Mouse (Mus musculus): ENCODE results near the gene Tgif2. TPM values are rescaled to one million over a fixed set of nuclear protein-coding genes. Genes with fewer than 3 reads are reported as not detected.
"Not testable (repeated sequence)": the region's sequence is repeated elsewhere in the genome, so short reads cannot be mapped to it uniquely, and the experiment has no call there.

Gene Tgif2
- polyA plus RNA-seq, 1 experiment: not detected

- peaks cover 2% of the 10 kb centered on the region; the same call in 1 of the 2 replicates for H3K4me1 ChIP-seq (ENCODE audit: control insufficient read depth, insufficient read depth, low read length)
These were observed 61.5 kb downstream of the Tgif2 start for GRCm38 (mm10) chr2:156901344-156901743.

GRCm38 (mm10) chr2:156901883-156902282 lies 62.1 kb downstream of the Tgif2 start:
- H3K27ac ChIP-seq (ENCODE audit: insufficient read depth, low read depth, low read length): no peak overlapping the region
- H3K4me3 ChIP-seq (ENCODE audit: insufficient read depth, low read length): no peak overlapping the region
- no peaks in the 10 kb centered on the region for H3K4me1 ChIP-seq (ENCODE audit: control insufficient read depth, insufficient read depth, low read length)
- no peak for TF ChIP-seq CTCF (IDR thresholded peaks at IDR 0.05; ENCODE audit: low read depth, low read length)
- TF ChIP-seq POLR2A (IDR thresholded peaks at IDR 0.05; ENCODE audit: borderline replicate concordance, low read depth, low read length): no peak

More at GRCm38 (mm10) chr2:156901344-156901743, 61.5 kb downstream of the Tgif2 start:
- TF ChIP-seq POLR2A (IDR thresholded peaks at IDR 0.05; ENCODE audit: borderline replicate concordance, low read depth, low read length): no peak
- no peak for TF ChIP-seq CTCF (IDR thresholded peaks at IDR 0.05; ENCODE audit: low read depth, low read length)
- Histone ChIP-seq H3K4me3 (ENCODE audit: insufficient read depth, low read length) (no peak overlapping the region), H3K27ac (ENCODE audit: insufficient read depth, low read depth, low read length) (no peak overlapping the region)

- H3K4me3 ChIP-seq (ENCODE audit: insufficient read depth, low read length); H3K4me1 ChIP-seq (ENCODE audit: control insufficient read depth, insufficient read depth, low read length); H3K27ac ChIP-seq (ENCODE audit: insufficient read depth, low read depth, low read length): not testable (repeated sequence)
These were observed 62.6 kb downstream of the Tgif2 start for GRCm38 (mm10) chr2:156902411-156902810.

DNA sequence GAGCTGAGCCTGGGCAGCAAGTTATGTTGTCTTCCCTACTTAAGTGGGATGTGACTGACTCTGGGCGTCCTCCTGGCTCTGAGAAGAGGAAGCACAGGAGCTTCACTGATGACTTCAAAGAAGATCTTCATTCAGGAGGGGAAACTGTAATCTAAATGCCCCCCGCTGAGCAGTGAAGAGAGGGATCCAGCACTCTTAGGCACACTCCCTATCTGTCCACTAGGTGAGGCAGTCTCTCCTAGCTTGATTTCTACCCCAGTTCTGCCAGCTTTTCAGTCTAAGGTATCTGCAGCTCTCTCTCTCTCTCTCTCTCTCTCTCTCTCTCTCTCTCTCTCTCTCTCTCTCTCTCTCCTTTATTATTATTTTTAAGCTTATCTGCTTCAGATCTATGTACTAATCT lies 63.6 kb downstream of the Tgif2 start:
- H3K4me3 ChIP-seq (ENCODE audit: insufficient read depth, low read length): no peak overlapping the region
- no peaks in the 10 kb centered on the region for H3K4me1 ChIP-seq (ENCODE audit: control insufficient read depth, insufficient read depth, low read length)
- H3K27ac ChIP-seq (ENCODE audit: insufficient read depth, low read depth, low read length): no peak overlapping the region
- TF ChIP-seq POLR2A (IDR thresholded peaks at IDR 0.05; ENCODE audit: borderline replicate concordance, low read depth, low read length) (no peak), CTCF (IDR thresholded peaks at IDR 0.05; ENCODE audit: low read depth, low read length) (no peak)

Other genes starting within 250 kb of the Tgif2 start
- 66.7 and 72.1 TPM in 2 replicates for gene Dlgap4, start 226.3 kb upstream of the Tgif2 start, polyA plus RNA-seq (2012; ENCODE audit: insufficient read depth, insufficient read length, missing spikeins)
- 5.1 and 7.6 TPM in 2 replicates for gene Myl9, start 64.6 kb upstream of the Tgif2 start, polyA plus RNA-seq (2012; ENCODE audit: insufficient read depth, insufficient read length, missing spikeins)
- 6.4 and 7.1 TPM in 2 replicates for gene 4930518I15Rik, start 17.9 kb downstream of the Tgif2 start, polyA plus RNA-seq (2012; ENCODE audit: insufficient read depth, insufficient read length, missing spikeins)
- gene Rab5if, start 23.1 kb downstream of the Tgif2 start, polyA plus RNA-seq (2012; ENCODE audit: insufficient read depth, insufficient read length, missing spikeins): 162 and 175 TPM in 2 replicates
- gene Sla2, start 47.2 kb downstream of the Tgif2 start, polyA plus RNA-seq (2012; ENCODE audit: insufficient read depth, insufficient read length, missing spikeins): not detected in 2 replicates
- 68.3 and 81.0 TPM in 2 replicates for gene Ndrg3, start 152.0 kb downstream of the Tgif2 start, polyA plus RNA-seq (2012; ENCODE audit: insufficient read depth, insufficient read length, missing spikeins)
- 11.4 and 13.0 TPM in 2 replicates for gene Dsn1, start 167.1 kb downstream of the Tgif2 start, polyA plus RNA-seq (2012; ENCODE audit: insufficient read depth, insufficient read length, missing spikeins)
- 10.9 and 14.9 TPM in 2 replicates for gene Soga1, start 239.2 kb downstream of the Tgif2 start, polyA plus RNA-seq (2012; ENCODE audit: insufficient read depth, insufficient read length, missing spikeins)
- gene Tldc2, start 247.0 kb downstream of the Tgif2 start, polyA plus RNA-seq (2012; ENCODE audit: insufficient read depth, insufficient read length, missing spikeins): not detected in 2 replicates